Mouse (Mus musculus): Measurements from ENCODE around the gene Thada.

- TF ChIP-seq CTCF (IDR thresholded peaks at IDR 0.05): no peak
- TF ChIP-seq EP300 (IDR thresholded peaks at IDR 0.05): no peak
Observed at GRCm38 (mm10) chr17:84263591-84263990, 202.4 kb downstream of the Thada start.
